Mouse (Mus musculus): Measurements from ENCODE around the gene Erlec1. TPM values are rescaled to one million over a fixed set of nuclear protein-coding genes. Genes with fewer than 3 reads are reported as not detected.

The Erlec1 gene
- 25.0 TPM for total RNA-seq (2023)

GRCm38 (mm10) chr11:30954279-30954725 is at the start of gene Erlec1:
Erlec1 (minus strand) TSS chr11:30954335.

GRCm38 (mm10) chr11:30985877-30986624 is 31.9 kb upstream of the Erlec1 start, which contains the start of gene Chac2:
Chac2 (minus strand) TSS chr11:30986350.

GRCm38 (mm10) chr11:30885171-30885871 is 68.8 kb downstream of the Erlec1 start, which contains the start of the genes Gpr75 and Asb3:
Gpr75 (plus strand) TSS chr11:30885358.
Asb3 (plus strand) TSS chr11:30885416.

Other genes with a start within 250 kb of the Erlec1 start
- gene Psme4, start 182.6 kb downstream of the Erlec1 start, total RNA-seq (2023): 60.3 TPM
- gene Gpr75, start 69.0 kb downstream of the Erlec1 start, total RNA-seq (2023): not detected
- gene Asb3, start 68.9 kb downstream of the Erlec1 start, total RNA-seq (2023): 18.9 TPM
- gene Chac2, start 32.0 kb upstream of the Erlec1 start, total RNA-seq (2023): 2.0 TPM
- gene Gm17332, start 228.1 kb upstream of the Erlec1 start, total RNA-seq (2023): not detected